Mouse (Mus musculus): ENCODE measurements around the gene Olfr1314.

Olfr1314 gene

GRCm38 (mm10) chr2:112096681-112097080, at the start of gene Olfr1314:
Gene Olfr1314, minus strand, starts transcription at chr2:112096781.
- DNase-seq (ENCODE audit: low read depth, low spot score): no peak

DNA sequence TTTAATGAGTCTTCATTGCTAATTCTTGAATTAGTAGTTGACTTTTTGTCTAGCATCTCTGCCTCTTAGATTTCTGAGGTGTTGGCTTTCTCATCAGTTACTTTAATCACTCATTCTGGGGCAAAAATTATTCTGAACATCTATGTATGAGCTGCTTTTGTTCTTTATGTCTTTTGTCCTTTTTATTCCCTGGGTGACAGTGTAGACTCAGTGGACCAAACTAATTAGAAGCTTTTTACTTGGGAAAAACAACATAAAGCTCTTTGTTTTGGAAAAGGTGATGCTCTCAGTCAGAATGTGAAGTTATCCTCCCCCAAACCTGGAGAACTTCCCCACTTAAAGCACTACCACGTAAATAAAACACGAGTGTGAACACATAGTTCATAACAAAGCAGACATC, 43.4 kb upstream of the Olfr1314 start, which contains the start of gene Olfr1317:
Gene Olfr1317, plus strand, starts transcription at position 301 of the 400 bp plus-strand sequence.
- DNase-seq (ENCODE audit: low read depth, low spot score): no peak

- DNase-seq (ENCODE audit: low read depth, low spot score): no peak
Measured at GRCm38 (mm10) chr2:112134877-112135276, 38.3 kb upstream of the Olfr1314 start, which contains the start of gene Olfr1316. Gene Olfr1316, minus strand, starts transcription at chr2:112134977.

DNA sequence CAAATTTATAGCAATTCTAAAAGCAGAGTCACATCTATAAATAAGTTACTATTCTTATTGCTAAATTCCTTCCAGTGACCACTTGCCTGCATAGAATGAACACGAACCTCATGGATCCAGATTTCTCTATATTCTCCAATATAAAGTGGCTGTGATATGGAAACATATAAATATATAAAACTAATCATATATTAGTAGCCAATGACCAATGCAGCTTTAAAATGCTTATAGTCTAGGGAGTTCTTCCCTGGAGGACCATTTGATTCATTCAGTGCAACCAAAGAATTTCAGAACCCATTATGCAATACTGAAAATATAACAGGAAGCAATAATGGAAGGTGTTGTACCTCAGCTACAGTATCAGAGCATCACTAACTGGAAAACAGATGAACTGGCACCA, 18.8 kb upstream of the Olfr1314 start, which contains the start of gene Olfr1315-ps1:
Gene Olfr1315-ps1, minus strand, starts transcription at position 101 of the 400 bp plus-strand sequence.
- no peak for DNase-seq (ENCODE audit: low read depth, low spot score)

DNA sequence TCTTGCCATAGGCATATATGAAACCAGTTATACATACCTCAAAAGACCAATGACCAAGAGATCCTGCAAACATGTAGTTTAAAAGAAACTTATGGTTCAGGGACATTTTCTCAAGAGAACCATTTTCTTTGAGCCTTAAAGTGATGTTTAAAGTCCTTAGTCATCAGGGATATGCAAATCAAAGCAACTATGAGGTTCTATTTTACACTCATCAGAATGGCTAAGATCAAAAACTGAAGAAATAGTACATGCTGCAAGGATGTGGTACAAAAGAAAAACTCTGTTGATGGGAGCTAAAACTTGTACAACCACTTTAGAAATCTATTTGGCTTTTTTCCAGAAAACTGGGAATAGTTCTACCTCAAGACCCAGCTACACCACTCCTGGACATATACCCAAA, 18.8 kb downstream of the Olfr1314 start, which contains the start of gene Olfr1313:
Gene Olfr1313, minus strand, starts transcription at position 101 of the 400 bp plus-strand sequence.
- DNase-seq (ENCODE audit: low read depth, low spot score): no peak

- no peak for DNase-seq (ENCODE audit: low read depth, low spot score)
Measured at GRCm38 (mm10) chr2:112050138-112050537, 46.4 kb downstream of the Olfr1314 start, which contains the start of gene Olfr1312. Gene Olfr1312, minus strand, starts transcription at chr2:112050238.

Data from ES-CJ7 (cell line).